Mouse (Mus musculus) cerebellum, adult 2 months (tissue): ENCODE data around the gene Arhgef25.

Source experiments
- CTCF ChIP-seq: fragments of 200-500 bp; IDR thresholded peaks from 2 replicates; pipeline ENCODE4 v1.5.1; 2011; ENCODE audit warnings: low read depth, mild to moderate bottlenecking, control low read depth, low read length, moderate library complexity, borderline replicate concordance; ENCODE audit not compliant: insufficient read depth
- POLR2A ChIP-seq: fragments of 200-500 bp; IDR thresholded peaks from 2 replicates; pipeline ENCODE4 v1.6.1; 2011; ENCODE audit warnings: low read length, control low read depth, borderline replicate concordance; ENCODE audit not compliant: insufficient read depth

GRCm38 (mm10) chr10:127182624-127183023, 7.3 kb downstream of the Arhgef25 start:
- TF ChIP-seq CTCF (no peak), POLR2A (no peak)
